Mouse (Mus musculus): ENCODE measurements around the gene Sash3.
A peak's percentile ranks its signal among the peaks of the same experiment; 100 is the strongest.

Sash3 gene

GRCm38 (mm10) chrX:48140286-48140877, 5.9 kb upstream of the Sash3 start:
- DNase-seq (ENCODE audit: low read depth, low spot score): no peak

GRCm38 (mm10) chrX:48141481-48141880, 4.8 kb upstream of the Sash3 start:
- DNase-seq (ENCODE audit: low read depth, low spot score): no peak

- DNase-seq (ENCODE audit: low read depth, low spot score): no peak
Measured at GRCm38 (mm10) chrX:48143415-48144335, 2.6 kb upstream of the Sash3 start.

GRCm38 (mm10) chrX:48147226-48147625, 990 bp downstream of the Sash3 start:
- DNase-seq (ENCODE audit: low read depth, low spot score): no peak

GRCm38 (mm10) chrX:48147741-48148186, 1.5 kb downstream of the Sash3 start:
- DNase-seq (ENCODE audit: low read depth, low spot score): no peak

GRCm38 (mm10) chrX:48152106-48152505, 5.9 kb downstream of the Sash3 start:
- DNase-seq (ENCODE audit: low read depth, low spot score): no peak

GRCm38 (mm10) chrX:48153414-48153813, 7.2 kb downstream of the Sash3 start:
- no peak for DNase-seq (ENCODE audit: low read depth, low spot score)

GRCm38 (mm10) chrX:48153949-48154348, 7.7 kb downstream of the Sash3 start:
- DNase-seq (ENCODE audit: low read depth, low spot score): no peak

GRCm38 (mm10) chrX:48155489-48155888, 9.3 kb downstream of the Sash3 start:
- peak; percentile 21 for DNase-seq (ENCODE audit: low read depth, low spot score)

GRCm38 (mm10) chrX:48157396-48157795, 11.2 kb downstream of the Sash3 start:
- no peak for DNase-seq (ENCODE audit: low read depth, low spot score)

GRCm38 (mm10) chrX:48158229-48158919, 12.1 kb downstream of the Sash3 start:
- no peak for DNase-seq (ENCODE audit: low read depth, low spot score)

- DNase-seq (ENCODE audit: low read depth, low spot score): no peak
Measured at GRCm38 (mm10) chrX:48169892-48170291, 23.7 kb downstream of the Sash3 start.

GRCm38 (mm10) chrX:48170368-48170767, 24.1 kb downstream of the Sash3 start:
- DNase-seq (ENCODE audit: low read depth, low spot score): no peak

- peak; percentile 28 for DNase-seq (ENCODE audit: low read depth, low spot score)
Measured at GRCm38 (mm10) chrX:48181844-48182243, 35.6 kb downstream of the Sash3 start.

- no peak for DNase-seq (ENCODE audit: low read depth, low spot score)
Measured at GRCm38 (mm10) chrX:48184703-48185102, 38.5 kb downstream of the Sash3 start.

GRCm38 (mm10) chrX:48191261-48191660, 45.0 kb downstream of the Sash3 start:
- no peak for DNase-seq (ENCODE audit: low read depth, low spot score)

- no peak for DNase-seq (ENCODE audit: low read depth, low spot score)
Measured at GRCm38 (mm10) chrX:48193235-48194152, 47.3 kb downstream of the Sash3 start.

GRCm38 (mm10) chrX:48197856-48198255, 51.6 kb downstream of the Sash3 start:
- DNase-seq (ENCODE audit: low read depth, low spot score): no peak

GRCm38 (mm10) chrX:48199026-48199425, 52.8 kb downstream of the Sash3 start:
- DNase-seq (ENCODE audit: low read depth, low spot score): no peak

GRCm38 (mm10) chrX:48200699-48201098, 54.5 kb downstream of the Sash3 start:
- DNase-seq (ENCODE audit: low read depth, low spot score): no peak

GRCm38 (mm10) chrX:48201973-48202372, 55.7 kb downstream of the Sash3 start:
- no peak for DNase-seq (ENCODE audit: low read depth, low spot score)

Measured in telencephalon, adult 2 months (tissue).